8 mouse cellular contexts compared by ENCODE assay signal in genomic region chr4:63496312-63496711, GRCm38 (mm10). TPM values are rescaled to one million over a fixed set of nuclear protein-coding genes. Genes with fewer than 3 reads are reported as not detected.
DNase-seq lines count a peak whose midpoint lies in the region; ATAC-seq and TF ChIP-seq lines count a peak whose summit lies in the region.

No protein-coding gene starts in this region.

- no peaks in the 10 kb centered on the region for H3K9me3 ChIP-seq in kidney, postnatal 0 days (replicated peaks; ENCODE audit: low read length)
- H3K9me3 ChIP-seq in embryonic facial prominence, embryonic 12.5 days = no peaks in the 10 kb centered on the region
- no peaks in the 10 kb centered on the region for H3K9me3 ChIP-seq in intestine, embryonic 14.5 days (ENCODE audit: control insufficient read depth, low read length)
- H3K9me3 ChIP-seq in midbrain, postnatal 0 days (ENCODE audit: low read length) = no peaks in the 10 kb centered on the region

- H3K4me2 ChIP-seq in kidney, postnatal 0 days (ENCODE audit: low read length) = peak overlapping the region; percentile 93
- peak overlapping the region; percentile 94 for H3K4me2 ChIP-seq in embryonic facial prominence, embryonic 12.5 days (replicated peaks)
- peak overlapping the region; percentile 74 for H3K4me2 ChIP-seq in intestine, embryonic 14.5 days (ENCODE audit: low read length)
- H3K4me2 ChIP-seq in midbrain, postnatal 0 days (ENCODE audit: low read depth, low read length, poor library complexity, severe bottlenecking) = peak overlapping the region; percentile 90

- no peak for DNase-seq in kidney, postnatal 0 days (ENCODE audit: low spot score)
- DNase-seq in kidney, postnatal 14 days = no peak
- no peak for DNase-seq in intestine, embryonic 14.5 days (ENCODE audit: low spot score)
- DNase-seq in midbrain, postnatal 0 days (ENCODE audit: low spot score) = no peak
- no peak for DNase-seq in right cerebral cortex, postnatal 14 days
- no peak for DNase-seq in cerebellum, adult 8-10 months
- no peak for DNase-seq in urinary bladder, adult 2 months (ENCODE audit: low spot score)

- peak overlapping the region; percentile 77; the same call in 1 of the 2 replicates for H3K9ac ChIP-seq in kidney, postnatal 0 days (ENCODE audit: low read depth, low read length)
- no peak overlapping the region for H3K9ac ChIP-seq in embryonic facial prominence, embryonic 12.5 days
- H3K9ac ChIP-seq in intestine, embryonic 14.5 days (ENCODE audit: low read length) = peak overlapping the region; percentile 69
- H3K9ac ChIP-seq in midbrain, postnatal 0 days (replicated peaks; ENCODE audit: low read length, poor library complexity, severe bottlenecking) = peak overlapping the region; percentile 50; the same call in 1 of the 2 replicates

- H3K27ac ChIP-seq in kidney, postnatal 0 days = no peak overlapping the region
- H3K27ac ChIP-seq in embryonic facial prominence, embryonic 12.5 days = no peak overlapping the region
- H3K27ac ChIP-seq in intestine, embryonic 14.5 days (ENCODE audit: low read depth) = no peak overlapping the region
- H3K27ac ChIP-seq in midbrain, postnatal 0 days (ENCODE audit: low read depth, low read length) = no peak overlapping the region

- H3K4me3 ChIP-seq in kidney, postnatal 0 days (replicated peaks; ENCODE audit: low read depth, low read length) = peak overlapping the region; percentile 79
- peak overlapping the region; percentile 65 for H3K4me3 ChIP-seq in embryonic facial prominence, embryonic 12.5 days
- H3K4me3 ChIP-seq in intestine, embryonic 14.5 days (ENCODE audit: low read depth, low read length) = peak overlapping the region; percentile 55
- peak overlapping the region; percentile 51 for H3K4me3 ChIP-seq in midbrain, postnatal 0 days (ENCODE audit: low read depth, low read length)

- H3K36me3 ChIP-seq in kidney, postnatal 0 days (ENCODE audit: insufficient read depth, low read length) = no peaks in the 10 kb centered on the region
- H3K36me3 ChIP-seq in embryonic facial prominence, embryonic 12.5 days = no peaks in the 10 kb centered on the region
- H3K36me3 ChIP-seq in intestine, embryonic 14.5 days (ENCODE audit: control insufficient read depth, insufficient read depth, low read length) = no peaks in the 10 kb centered on the region
- H3K36me3 ChIP-seq in midbrain, postnatal 0 days (ENCODE audit: insufficient read depth, low read length) = no peaks in the 10 kb centered on the region

- no peak for TF ChIP-seq CTCF in kidney, postnatal 0 days (IDR thresholded peaks at IDR 0.05; ENCODE audit: low read depth)
- TF ChIP-seq CTCF in midbrain, postnatal 0 days (IDR thresholded peaks at IDR 0.05) = no peak

- no peak for ATAC-seq in kidney, postnatal 0 days (replicated peaks; ENCODE audit: low FRiP score, low read depth)
- no peak for ATAC-seq in embryonic facial prominence, embryonic 12.5 days (ENCODE audit: insufficient number of reproducible peaks, insufficient read depth, low FRiP score, low TSS enrichment)
- no peak; the same call in 1 of the 2 replicates for ATAC-seq in intestine, embryonic 14.5 days (replicated peaks; ENCODE audit: low FRiP score, low TSS enrichment, low read depth)
- ATAC-seq in midbrain, postnatal 0 days (ENCODE audit: low FRiP score) = no peak

- no peaks in the 10 kb centered on the region for H3K27me3 ChIP-seq in kidney, postnatal 0 days (ENCODE audit: insufficient read depth, low read length)
- peaks cover 21% of the 10 kb centered on the region for H3K27me3 ChIP-seq in embryonic facial prominence, embryonic 12.5 days
- H3K27me3 ChIP-seq in intestine, embryonic 14.5 days (replicated peaks; ENCODE audit: control insufficient read depth, insufficient read depth, low read length) = peaks cover 9% of the 10 kb centered on the region; the same call in 1 of the 2 replicates
- no peaks in the 10 kb centered on the region for H3K27me3 ChIP-seq in midbrain, postnatal 0 days (ENCODE audit: insufficient read depth, low read length)

- WGBS in kidney, postnatal 0 days = 12% methylated on average over 6 of the region's 6 CpGs
- WGBS in embryonic facial prominence, embryonic 12.5 days = 15% methylated on average over 6 of the region's 6 CpGs
- 17% methylated on average over 5 of the region's 6 CpGs for WGBS in intestine, embryonic 14.5 days
- WGBS in midbrain, postnatal 0 days = 10% methylated on average over 6 of the region's 6 CpGs

- peaks cover 10% of the 10 kb centered on the region for H3K4me1 ChIP-seq in kidney, postnatal 0 days (replicated peaks; ENCODE audit: insufficient read depth, low read length)
- peaks cover 28% of the 10 kb centered on the region; the same call in 1 of the 2 replicates for H3K4me1 ChIP-seq in embryonic facial prominence, embryonic 12.5 days
- H3K4me1 ChIP-seq in intestine, embryonic 14.5 days (replicated peaks; ENCODE audit: control insufficient read depth, insufficient read depth, low read length) = peaks cover 14% of the 10 kb centered on the region; the same call in 1 of the 2 replicates
- H3K4me1 ChIP-seq in midbrain, postnatal 0 days (ENCODE audit: insufficient read depth, low read length) = 0 out of 2 replicates have a peak, but pooled peaks cover 4% of the 10 kb centered on the region

RNA-seq across cellular contexts. Expression of gene Whrn, which starts 0.5 kb away (rescaled TPM):
- polyA plus RNA-seq in kidney, postnatal 0 days (2015; fragmentation: Nextera tagmentation; extraction: Ambion mirVana) = 3.4 TPM in 2 replicates
- 7.1 and 8.6 TPM in 2 replicates for polyA plus RNA-seq in embryonic facial prominence, embryonic 12.5 days (2016; fragmentation: Nextera tagmentation; extraction: Ambion mirVana)
- 3.1 and 4.0 TPM in 2 replicates for polyA plus RNA-seq in intestine, embryonic 14.5 days (2014; fragmentation: Nextera tagmentation; extraction: Ambion mirVana)
- 14.5 and 20.1 TPM in 2 replicates for total RNA-seq in midbrain, postnatal 0 days (2014; rRNA removed)
- polyA plus RNA-seq in midbrain, postnatal 0 days (2015; fragmentation: Nextera tagmentation; extraction: Ambion mirVana) = 2.4 and 3.5 TPM in 2 replicates
- polyA plus RNA-seq in urinary bladder, adult 2 months (2012; rRNA removed) = 4.7 and 4.8 TPM in 2 replicates

RNA-seq across cellular contexts. Expression of gene Atp6v1g1, which starts 48.3 kb away (rescaled TPM):
- 405 and 416 TPM in 2 replicates for polyA plus RNA-seq in kidney, postnatal 0 days (2015; fragmentation: Nextera tagmentation; extraction: Ambion mirVana)
- 302 TPM in 2 replicates for polyA plus RNA-seq in embryonic facial prominence, embryonic 12.5 days (2016; fragmentation: Nextera tagmentation; extraction: Ambion mirVana)
- polyA plus RNA-seq in intestine, embryonic 14.5 days (2014; fragmentation: Nextera tagmentation; extraction: Ambion mirVana) = 264 and 277 TPM in 2 replicates
- total RNA-seq in midbrain, postnatal 0 days (2014; rRNA removed) = 142 and 202 TPM in 2 replicates
- 356 and 357 TPM in 2 replicates for polyA plus RNA-seq in midbrain, postnatal 0 days (2015; fragmentation: Nextera tagmentation; extraction: Ambion mirVana)
- polyA plus RNA-seq in urinary bladder, adult 2 months (2012; rRNA removed) = 115 and 120 TPM in 2 replicates
